Mouse (Mus musculus) brain, embryonic 14.5 days (tissue): ENCODE measurements around the gene Ugt8a. TPM values are rescaled to one million over a fixed set of nuclear protein-coding genes. Genes with fewer than 3 reads are reported as not detected.
A peak's percentile ranks its signal among the peaks of the same experiment; 100 is the strongest.

Source experiments
- DNase-seq: peaks from one replicate; pipeline ENCODE4 v3.0.0-alpha.2; 2011; ENCODE audit warnings: low read depth
- CTCF ChIP-seq: fragments of 200-500 bp; IDR thresholded peaks from 2 replicates; pipeline ENCODE4 v1.5.1; 2012; ENCODE audit warnings: inconsistent platforms, mild to moderate bottlenecking, moderate library complexity, borderline replicate concordance; ENCODE audit not compliant: insufficient read depth, insufficient read length; ENCODE audit errors: extremely low read depth
- POLR2A ChIP-seq: fragments of 200-500 bp; IDR thresholded peaks from 2 replicates; pipeline ENCODE4 v1.6.1; 2012; ENCODE audit warnings: mild to moderate bottlenecking, inconsistent platforms, borderline replicate concordance; ENCODE audit not compliant: poor library complexity, insufficient read depth, insufficient read length, severe bottlenecking; ENCODE audit errors: extremely low read depth
- polyA plus RNA-seq: library from polyadenylated mRNA; depleted of rRNA; stranded (reverse); fragments of >200 nt; gene quantifications from 2 replicates; pipeline ENCODE4 v1.2.3, GENCODE M21; 2012

Gene Ugt8a
- polyA plus RNA-seq, 1 experiment: 3.5 TPM

GRCm38 (mm10) chr3:125861601-125862000 is 76.8 kb downstream of the Ugt8a start:
- DNase-seq: peak; percentile 44

GRCm38 (mm10) chr3:125849163-125849872 is 89.1 kb downstream of the Ugt8a start:
- peak; percentile 88 for DNase-seq
- TF ChIP-seq POLR2A (no peak), CTCF (peak; percentile 73)

More at GRCm38 (mm10) chr3:125861601-125862000, 76.8 kb downstream of the Ugt8a start:
- TF ChIP-seq CTCF (no peak), POLR2A (no peak)

GRCm38 (mm10) chr3:125828051-125828450 is 110.4 kb downstream of the Ugt8a start:
- TF ChIP-seq CTCF (no peak), POLR2A (no peak)
- DNase-seq: no peak

GRCm38 (mm10) chr3:125827256-125827655 is 111.2 kb downstream of the Ugt8a start:
- TF ChIP-seq POLR2A (no peak), CTCF (no peak)
- peak; percentile 17 for DNase-seq

GRCm38 (mm10) chr3:125819741-125820140 is 118.7 kb downstream of the Ugt8a start:
- TF ChIP-seq POLR2A: no peak
- TF ChIP-seq CTCF: no peak
- no peak for DNase-seq
